Comparison of ENCODE assay signal across 8 mouse cellular contexts in the genomic region with DNA sequence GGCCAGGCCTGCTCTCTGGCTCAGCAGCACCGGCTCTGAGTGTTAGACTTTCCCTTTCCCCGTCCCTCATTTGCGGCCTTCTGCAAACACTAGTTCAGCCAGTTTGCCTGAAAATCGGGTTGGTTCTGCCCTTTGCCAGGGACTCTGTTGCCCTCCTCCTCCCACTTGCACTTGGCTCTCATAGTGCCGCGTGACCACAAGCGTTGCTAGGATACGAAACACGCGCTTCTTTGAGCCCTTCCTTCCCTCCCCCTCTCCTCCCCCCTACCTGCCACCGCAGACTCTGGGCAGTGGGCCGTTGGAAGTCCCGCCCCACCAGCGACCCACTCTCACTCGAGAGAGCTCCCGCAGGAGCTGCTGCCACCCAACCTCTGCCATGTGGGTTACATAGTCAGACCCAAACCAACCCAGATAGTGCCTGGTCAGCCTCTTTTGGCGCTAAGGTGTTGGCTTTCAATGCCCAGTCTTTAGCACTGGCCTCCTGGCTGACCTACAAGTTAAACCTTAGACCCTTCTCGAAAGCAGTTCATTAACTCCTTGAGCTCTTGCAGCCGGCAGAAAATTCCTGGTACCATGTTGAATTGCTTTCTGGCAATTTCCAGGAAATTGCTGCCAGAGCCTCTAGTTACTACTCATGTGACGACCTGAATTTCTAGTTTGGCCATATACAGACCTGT. TPM values are rescaled to one million over a fixed set of nuclear protein-coding genes. Genes with fewer than 3 reads are reported as not detected.
DNase-seq lines count a peak whose midpoint lies in the region.

No protein-coding gene starts in this region.

- DNase-seq in T-cell, adult 2 months (ENCODE audit: low spot score): peak; percentile 24
- DNase-seq in cerebellum, postnatal 25 days: peak; percentile 30 to 52
- DNase-seq in gastrocnemius, postnatal 10 days: peak; percentile 10
- peak; percentile 76 for DNase-seq in induced T-regulatory cell, adult 2 months (ENCODE audit: low read depth)
- DNase-seq in left cerebral cortex, adult 18-20 months (ENCODE audit: low spot score in 2 of 2): peak; percentile 26 to 39
- DNase-seq in lung, postnatal 36 days: peak; percentile 88
- peak; percentile 65 for DNase-seq in retina, embryonic 14.5 days (ENCODE audit: low spot score)
- DNase-seq in yolk sac, embryonic 10.5 days (ENCODE audit: low spot score): peak; percentile 87

RNA-seq across cellular contexts. Expression of a gene that starts 31.1 kb away (rescaled TPM):
- total RNA-seq in gastrocnemius, postnatal 10 days (2021): 1 to 10 TPM; 2.1 to 2.5 TPM
- total RNA-seq in left cerebral cortex, adult 18-20 months (2021): 1 to 10 TPM; 2.3 to 2.8 TPM

RNA-seq across cellular contexts. Expression of a gene that starts 34.0 kb away (rescaled TPM):
- total RNA-seq in gastrocnemius, postnatal 10 days (2021): 10 to 100 TPM; 22.9 to 27.7 TPM
- total RNA-seq in left cerebral cortex, adult 18-20 months (2021): 10 to 100 TPM; 62.1 to 65.0 TPM

Comparison
In these comparisons a context has a peak if more than half of its experiments do, and no peak if none do; other contexts are left out.
1. Peak in every context shown above with its lines: DNase-seq.
2. DNase-seq: peak in every context shown above with its lines; median percentile 88 in lung, postnatal 36 days; 87 in yolk sac, embryonic 10.5 days; 76 in induced T-regulatory cell, adult 2 months; 65 in retina, embryonic 14.5 days; 41 in cerebellum, postnatal 25 days; 32 in left cerebral cortex, adult 18-20 months; 24 in T-cell, adult 2 months; 10 in gastrocnemius, postnatal 10 days.